Mouse (Mus musculus) thymus, postnatal 36 days (tissue): Measurements from ENCODE around the gene Slc45a1.

Source experiments
- DNase-seq, 2 experiments: peaks; one replicate each; pipeline ENCODE4 v3.0.0; 2022; ENCODE audit warnings: mixed read lengths in 2 of 2

Gene Slc45a1

DNA sequence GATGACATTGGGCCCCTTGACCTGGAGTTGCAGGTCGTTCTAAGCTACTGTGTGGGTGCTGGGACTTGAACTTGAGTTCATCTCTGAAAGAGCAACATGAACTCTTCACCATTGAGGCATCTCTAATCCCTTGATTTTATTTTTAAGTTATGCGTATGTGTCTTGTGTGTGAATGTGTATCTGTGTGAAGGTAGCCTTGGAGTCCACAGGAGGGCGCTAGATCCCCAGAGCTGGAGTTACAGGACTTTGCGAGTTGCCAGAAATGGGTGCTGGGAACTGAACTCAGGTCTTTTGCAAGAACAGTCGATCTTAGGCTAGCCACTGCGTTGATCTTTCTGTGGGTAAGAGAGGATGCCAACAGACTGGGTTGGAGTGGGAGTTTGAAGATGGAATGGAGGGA, 4.5 kb upstream of the Slc45a1 start:
- DNase-seq, result no peak

GRCm38 (mm10) chr4:150655989-150656388, 4.0 kb upstream of the Slc45a1 start:
- DNase-seq, result peak; percentile 76 to 77

DNA sequence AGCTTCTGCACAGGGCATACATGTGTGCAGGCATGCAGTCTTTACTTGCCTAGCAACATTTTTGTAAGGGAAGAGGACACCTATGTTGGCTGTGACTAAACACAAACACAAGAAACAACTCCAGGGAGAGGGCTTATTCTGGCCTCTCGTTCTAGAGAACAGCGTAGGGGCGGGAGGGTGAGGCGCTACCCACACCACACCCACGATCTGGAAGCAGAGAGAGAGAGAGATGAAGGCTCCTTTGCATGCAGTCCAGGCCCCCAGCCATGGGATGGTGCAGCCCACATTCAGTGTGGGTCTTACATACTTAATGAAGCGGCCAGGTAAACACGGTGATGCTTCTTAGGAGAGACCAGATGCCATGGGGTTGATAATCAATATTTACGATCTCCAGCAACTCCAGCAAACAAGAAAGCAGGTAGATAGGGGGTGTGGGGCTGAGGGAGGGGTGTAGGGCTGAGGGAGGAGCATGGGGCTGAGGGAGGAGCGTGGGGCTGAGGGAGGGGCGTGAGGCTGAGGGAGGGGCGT, 1.2 kb upstream of the Slc45a1 start:
- DNase-seq, result no peak

- no peak for DNase-seq
Measured at GRCm38 (mm10) chr4:150649327-150649726, 2.6 kb downstream of the Slc45a1 start.

DNA sequence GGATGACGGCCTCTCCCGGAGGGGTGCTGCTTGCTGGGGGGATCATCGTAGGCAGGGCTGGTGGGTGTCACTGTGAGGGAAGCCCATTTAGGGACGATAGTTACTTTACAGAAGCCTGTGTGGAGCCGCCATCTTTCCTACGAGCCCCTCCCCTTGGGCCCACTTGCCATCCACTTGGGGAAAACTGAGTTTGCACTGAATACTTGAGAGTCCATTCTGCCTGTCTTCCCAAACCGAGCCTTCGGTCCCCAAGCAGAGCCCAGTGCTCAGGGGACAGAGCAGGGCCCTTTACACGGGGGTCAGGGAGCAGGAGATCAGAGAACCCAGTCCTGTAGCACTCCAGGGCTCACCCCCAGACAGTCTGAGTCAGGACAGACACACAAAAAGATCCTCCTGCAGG, 7.7 kb downstream of the Slc45a1 start:
- no peak for DNase-seq

DNA sequence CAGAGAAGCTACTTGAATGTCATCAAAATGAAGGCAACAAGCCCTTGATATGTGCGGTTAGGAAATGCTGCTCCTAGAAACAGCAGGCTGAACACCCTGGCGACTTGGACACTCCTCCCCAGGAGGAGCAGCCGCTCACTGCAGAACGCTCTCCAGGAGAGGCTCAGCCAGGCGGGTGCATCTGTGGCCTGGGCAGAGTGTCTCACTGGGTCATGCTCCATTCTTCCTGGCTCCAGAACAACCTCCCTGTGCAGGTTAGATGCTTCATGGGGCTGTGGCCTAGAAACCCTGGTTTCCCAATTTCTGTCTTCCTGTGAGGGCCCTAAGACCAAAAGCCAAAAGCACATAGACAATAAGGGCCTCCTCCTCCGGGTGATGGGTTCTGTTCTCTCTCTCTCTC, 15.3 kb downstream of the Slc45a1 start:
- DNase-seq, result no peak

GRCm38 (mm10) chr4:150635568-150635967, 16.4 kb downstream of the Slc45a1 start:
- no peak for DNase-seq

GRCm38 (mm10) chr4:150629266-150629665, 22.7 kb downstream of the Slc45a1 start:
- no peak for DNase-seq

DNA sequence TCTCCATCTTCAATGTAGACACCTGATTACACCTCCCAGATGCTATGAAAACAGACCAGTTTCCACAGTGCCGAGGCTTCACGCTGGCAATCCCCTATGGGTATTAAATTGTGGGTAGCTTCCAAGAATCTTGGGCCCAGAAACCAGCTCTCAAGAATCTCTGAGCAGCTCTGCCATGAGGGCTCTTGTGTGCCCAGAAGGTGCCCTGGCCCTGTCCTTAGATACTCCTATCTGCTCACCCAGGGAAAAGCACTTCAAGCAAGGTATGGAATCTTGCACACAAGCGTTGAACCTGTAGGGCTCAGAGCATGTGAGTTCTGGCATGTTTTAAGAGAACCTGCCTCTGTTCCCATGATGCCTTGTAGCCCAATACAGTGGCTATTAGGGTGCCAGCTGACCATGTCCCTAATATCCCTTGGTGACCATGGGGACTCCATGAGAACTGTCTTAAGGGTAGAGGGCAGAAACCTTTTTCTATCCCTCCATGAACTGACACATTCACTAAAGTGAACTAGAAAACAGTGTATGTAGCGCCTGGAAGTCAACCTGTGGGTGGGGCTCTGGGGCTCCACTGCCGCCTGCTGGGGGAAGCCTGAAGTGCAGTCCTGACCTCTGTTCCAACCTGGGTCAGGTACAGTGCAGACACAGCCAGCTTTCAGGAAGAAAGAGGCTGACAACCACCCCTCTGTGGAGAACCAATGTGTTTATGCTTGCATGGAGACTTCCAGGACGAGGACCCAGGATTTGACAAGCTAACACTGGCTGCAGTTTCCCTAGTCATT, 25.8 kb downstream of the Slc45a1 start:
- peak; percentile 72 to 80 for DNase-seq

- peak; percentile 23 to 31 for DNase-seq
Measured at GRCm38 (mm10) chr4:150625425-150625824, 26.5 kb downstream of the Slc45a1 start.

GRCm38 (mm10) chr4:150624933-150625332, 27.0 kb downstream of the Slc45a1 start:
- no peak for DNase-seq

DNA sequence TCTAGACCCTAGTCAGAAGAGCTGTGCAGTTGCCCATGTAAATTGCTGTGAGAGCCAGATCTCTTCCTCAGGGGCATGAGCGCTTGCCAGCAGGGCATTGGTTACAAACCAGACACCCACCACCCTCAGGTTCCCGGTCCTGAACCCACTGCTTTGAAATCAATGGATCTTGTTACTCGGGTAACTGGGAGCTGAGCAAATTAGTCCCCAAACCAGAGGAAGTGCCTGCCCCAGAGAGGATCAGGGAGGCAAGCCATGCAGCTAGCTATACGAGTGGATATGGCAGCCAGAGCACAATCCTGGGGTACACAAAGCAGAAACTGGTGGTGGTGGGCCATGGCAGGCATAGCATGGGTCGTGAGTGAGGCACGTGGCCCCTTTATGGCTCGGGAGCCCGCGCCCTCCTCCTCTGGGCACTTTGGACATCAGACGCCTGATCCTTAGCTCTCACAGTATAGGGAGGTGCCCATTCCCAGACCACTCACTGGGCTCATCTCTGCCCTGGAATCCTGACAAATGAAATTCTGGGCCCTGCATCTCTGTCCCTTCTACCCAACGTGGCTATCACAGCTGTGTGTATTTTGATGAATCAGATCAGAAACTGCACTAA, 27.7 kb downstream of the Slc45a1 start:
- DNase-seq, result no peak

- no peak for DNase-seq
Measured at GRCm38 (mm10) chr4:150622641-150623040, 29.3 kb downstream of the Slc45a1 start.

DNA sequence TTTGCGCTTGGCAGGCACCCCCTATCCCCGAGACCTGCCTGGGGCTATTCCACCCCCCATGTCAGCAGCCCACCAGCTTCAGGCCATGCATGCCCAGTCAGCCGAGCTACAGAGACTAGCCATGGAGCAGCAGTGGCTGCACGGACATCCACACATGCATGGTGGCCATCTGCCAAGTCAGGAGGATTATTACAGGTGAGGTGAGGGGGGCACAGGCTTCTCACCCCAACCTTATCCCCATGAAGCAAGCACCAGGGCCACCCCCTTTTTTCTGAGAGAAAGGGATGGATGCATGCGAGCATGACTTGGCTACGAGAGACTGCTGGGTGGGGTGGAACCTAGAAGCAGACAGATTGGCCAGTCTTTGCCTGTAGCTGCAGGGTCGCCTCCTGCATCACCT, 33.0 kb downstream of the Slc45a1 start:
- DNase-seq, result no peak

DNA sequence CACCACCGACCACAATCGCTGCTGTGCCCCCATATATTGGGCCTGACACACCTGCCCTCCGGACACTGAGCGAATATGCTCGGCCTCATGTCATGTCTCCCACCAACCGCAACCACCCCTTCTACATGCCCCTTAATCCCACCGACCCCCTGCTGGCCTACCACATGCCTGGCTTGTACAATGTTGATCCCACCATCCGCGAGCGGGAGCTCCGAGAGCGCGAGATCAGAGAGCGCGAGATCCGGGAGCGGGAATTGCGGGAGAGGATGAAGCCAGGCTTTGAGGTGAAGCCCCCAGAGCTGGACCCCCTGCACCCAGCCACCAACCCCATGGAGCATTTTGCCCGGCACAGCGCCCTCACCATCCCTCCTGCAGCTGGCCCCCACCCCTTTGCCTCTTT, 35.1 kb downstream of the Slc45a1 start:
- DNase-seq, result no peak

DNA sequence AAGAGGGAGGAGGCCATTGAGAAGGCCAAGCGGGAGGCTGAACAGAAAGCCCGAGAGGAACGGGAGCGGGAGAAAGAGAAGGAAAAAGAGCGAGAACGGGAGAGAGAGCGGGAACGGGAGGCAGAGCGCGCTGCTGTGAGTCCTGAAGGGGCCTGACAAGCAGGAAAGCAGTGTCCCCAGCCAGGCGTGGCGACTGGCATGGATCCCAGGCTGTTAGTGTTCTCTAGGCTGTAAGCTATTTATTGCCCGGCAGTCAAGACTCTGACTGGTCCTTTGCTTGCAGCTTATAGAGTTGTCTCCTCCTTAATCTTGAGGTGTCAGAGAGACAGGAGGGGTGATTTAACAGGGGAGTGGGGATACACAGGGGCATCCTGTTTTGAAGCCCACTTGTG, 35.9 kb downstream of the Slc45a1 start:
- DNase-seq, result no peak

DNA sequence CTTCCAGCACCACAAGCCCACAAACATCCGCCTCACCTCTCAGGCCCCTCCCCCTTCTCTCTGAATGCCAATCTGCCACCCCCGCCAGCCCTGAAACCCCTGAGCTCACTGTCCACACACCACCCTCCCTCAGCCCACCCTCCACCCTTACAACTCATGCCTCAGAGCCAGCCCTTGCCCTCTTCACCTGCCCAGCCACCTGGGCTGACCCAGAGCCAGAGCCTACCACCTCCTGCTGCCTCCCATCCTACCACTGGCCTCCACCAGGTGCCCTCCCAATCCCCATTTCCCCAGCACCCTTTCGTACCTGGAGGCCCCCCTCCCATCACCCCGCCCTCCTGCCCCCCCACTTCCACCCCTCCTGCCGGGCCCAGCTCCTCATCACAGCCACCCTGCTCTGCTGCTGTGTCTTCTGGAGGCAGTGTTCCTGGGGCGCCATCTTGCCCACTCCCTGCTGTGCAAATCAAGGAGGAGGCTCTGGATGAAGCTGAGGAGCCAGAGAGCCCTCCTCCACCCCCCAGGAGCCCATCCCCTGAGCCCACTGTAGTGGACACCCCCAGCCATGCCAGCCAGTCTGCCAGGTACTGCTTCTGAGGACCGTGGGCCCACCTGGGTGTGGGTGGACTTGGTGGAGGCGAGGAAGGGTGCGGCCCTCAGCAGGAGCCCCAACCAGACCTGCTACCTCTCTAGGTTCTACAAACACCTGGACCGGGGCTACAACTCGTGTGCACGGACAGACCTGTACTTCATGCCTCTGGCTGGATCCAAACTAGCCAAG, 36.5 kb downstream of the Slc45a1 start:
- DNase-seq, result peak; percentile 20 to 42

- DNase-seq, result no peak
Measured at GRCm38 (mm10) chr4:150613715-150614114, 38.3 kb downstream of the Slc45a1 start.

DNA sequence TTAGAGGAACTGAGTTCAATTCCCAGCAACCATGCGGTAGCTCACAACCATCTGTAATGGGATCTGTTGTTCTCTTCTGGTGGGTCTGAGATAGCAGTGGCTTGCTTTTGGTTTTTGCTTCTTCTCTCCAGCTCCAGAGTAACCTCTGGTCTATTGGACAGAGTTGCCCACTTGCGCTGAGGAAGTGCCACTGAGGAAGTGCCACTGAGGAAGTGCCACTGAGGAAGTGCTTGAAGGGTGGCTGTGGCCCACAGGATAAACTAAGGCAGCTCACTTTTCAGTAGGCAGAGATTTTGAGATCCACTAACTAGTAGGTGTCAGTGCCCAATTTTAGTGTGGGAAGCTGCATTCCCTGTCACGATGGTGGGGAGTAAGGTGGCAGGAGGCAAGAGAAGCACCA, 43.3 kb downstream of the Slc45a1 start:
- no peak for DNase-seq

DNA sequence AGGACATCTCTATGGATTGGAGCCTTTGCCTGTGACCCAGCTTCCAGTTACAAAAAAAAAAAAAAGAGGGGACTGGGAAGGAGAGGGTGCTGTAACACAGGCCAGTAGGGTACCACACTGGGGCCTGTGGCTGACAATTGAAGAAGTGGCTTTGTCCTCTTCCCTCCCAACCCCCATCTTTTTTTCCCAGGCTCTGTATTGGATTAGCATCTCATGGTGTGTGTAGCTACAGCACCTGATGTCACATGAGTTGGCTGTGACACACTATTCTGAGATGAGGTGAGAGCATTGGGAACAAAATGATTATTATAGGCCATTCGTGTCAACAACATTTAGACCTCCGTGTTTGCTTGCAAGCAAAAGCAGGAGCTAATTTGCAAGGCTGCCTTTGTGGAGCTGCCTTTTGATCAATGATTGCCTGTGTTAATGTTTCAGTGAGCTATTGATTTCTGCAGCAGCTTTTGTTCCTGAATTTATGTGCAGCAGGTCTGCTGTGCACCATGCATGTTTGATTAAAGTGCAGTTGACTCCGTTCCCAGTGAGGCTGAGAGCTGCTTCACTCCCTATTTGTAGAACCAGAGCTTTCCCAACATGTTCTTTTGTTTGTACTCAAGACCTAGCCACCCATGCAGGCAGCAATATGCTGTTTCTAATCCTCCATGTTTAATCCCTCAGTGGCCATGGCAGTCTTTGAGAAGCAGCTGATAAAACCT, 45.4 kb downstream of the Slc45a1 start:
- DNase-seq, result no peak

DNA sequence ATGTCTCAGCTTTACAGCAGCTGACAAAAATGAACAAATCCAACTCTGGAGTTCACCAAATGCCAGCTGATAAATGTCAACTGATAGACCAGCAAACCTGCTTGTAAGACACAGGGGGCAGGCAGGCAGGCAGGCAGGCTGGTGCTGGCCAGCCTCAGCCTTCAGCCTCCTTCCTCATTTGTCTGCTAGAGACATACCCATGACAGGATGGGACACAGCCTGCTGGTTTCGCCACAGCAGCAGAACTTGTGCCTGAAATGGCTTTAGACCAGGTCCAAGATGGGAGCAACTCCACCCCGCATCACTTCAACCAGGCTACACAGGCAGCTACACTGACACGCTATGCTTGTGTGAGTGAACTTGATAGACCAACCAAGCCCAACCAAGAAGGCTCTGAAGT, 46.2 kb downstream of the Slc45a1 start:
- no peak for DNase-seq

DNA sequence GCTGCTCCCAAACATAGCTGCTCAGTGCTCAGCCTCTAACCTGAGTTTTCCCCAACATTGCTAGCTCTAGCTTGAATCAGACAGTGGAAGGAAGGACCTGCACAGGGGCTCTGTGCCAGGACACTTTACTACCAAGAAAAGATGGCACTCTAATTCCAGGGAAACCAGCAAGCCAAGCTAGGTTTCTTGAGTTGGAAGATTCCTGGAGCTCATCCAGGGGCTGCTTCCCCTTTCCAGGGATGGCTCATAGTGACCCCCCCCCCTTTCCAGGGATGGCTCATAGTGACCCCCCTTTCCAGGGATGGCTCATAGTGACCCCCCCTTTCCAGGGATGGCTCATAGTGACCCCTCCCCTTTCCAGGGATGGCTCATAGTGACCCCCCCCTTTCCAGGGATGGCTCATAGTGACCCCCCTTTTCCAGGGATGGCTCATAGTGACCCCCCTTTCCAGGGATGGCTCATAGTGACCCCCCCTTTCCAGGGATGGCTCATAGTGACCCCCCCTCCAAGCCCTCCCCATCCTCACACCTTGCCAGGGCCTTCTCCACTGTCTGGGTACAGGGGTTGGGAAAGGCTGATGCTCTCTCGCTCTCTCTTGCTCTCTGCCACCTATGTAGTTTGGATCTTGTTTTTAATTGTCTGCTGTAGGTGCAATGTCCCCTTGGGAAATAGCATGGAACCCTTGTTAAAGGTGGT, 48.5 kb downstream of the Slc45a1 start:
- DNase-seq, result no peak
